Mouse (Mus musculus): ENCODE results near the gene Camk2d. TPM values are rescaled to one million over a fixed set of nuclear protein-coding genes. Genes with fewer than 3 reads are reported as not detected.

Gene Camk2d
- polyA plus RNA-seq, 1 experiment from 2014 or later: 29.9 TPM

DNA sequence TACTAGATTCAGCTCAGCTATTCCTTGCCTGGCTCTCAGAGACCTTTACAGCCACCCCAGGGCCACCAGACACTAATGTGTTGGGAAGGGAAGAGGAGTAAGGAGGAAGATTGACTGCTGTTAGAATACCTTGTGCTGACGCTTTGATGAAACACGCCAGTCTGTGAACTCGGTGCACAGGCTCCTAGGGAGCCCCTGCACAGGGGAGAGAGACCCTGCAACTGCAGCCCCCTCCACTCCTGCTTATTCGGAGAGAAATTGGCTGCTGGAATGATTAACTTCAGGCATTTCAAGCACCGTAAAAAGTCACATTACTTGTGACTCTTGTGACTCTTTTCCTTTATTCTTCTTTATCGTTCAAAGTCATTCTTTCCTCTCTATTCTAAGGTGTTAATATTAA, 75.2 kb downstream of the Camk2d start:
- H3K4me1 ChIP-seq: peaks cover 22% of the 10 kb centered on the region
- no peak for ATAC-seq (replicated peaks)
- H3K4me2 ChIP-seq (replicated peaks): no peak overlapping the region
- H3K36me3 ChIP-seq: no peaks in the 10 kb centered on the region
- H3K9me3 ChIP-seq: no peaks in the 10 kb centered on the region
- no peaks in the 10 kb centered on the region for H3K27me3 ChIP-seq
- H3K27ac ChIP-seq (replicated peaks): no peak overlapping the region; the same call in 1 of the 2 replicates
- WGBS: 61% methylated on average over 6 of the region's 6 CpGs
- H3K4me3 ChIP-seq: no peak overlapping the region
- H3K9ac ChIP-seq (replicated peaks): no peak overlapping the region

DNA sequence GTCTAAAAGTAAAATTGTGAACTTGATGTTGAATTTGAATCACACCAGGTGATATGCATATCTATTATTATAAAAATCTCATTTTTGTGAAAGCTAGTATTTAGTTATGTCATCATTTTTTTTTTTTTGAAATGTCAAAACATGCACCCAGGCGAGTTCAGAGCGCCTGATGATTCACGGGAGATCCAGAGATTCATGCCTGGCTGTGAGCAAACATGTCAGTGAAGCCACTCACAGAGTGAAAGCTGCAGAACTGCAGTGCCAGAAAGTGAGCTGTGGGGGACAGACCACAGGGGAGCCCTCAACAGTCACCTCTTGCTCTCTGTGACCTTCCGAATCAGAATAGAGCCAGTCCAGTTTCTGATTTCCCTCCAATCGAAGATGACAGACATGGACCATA, 84.9 kb downstream of the Camk2d start:
- 85% methylated on average over 5 of the region's 5 CpGs for WGBS

DNA sequence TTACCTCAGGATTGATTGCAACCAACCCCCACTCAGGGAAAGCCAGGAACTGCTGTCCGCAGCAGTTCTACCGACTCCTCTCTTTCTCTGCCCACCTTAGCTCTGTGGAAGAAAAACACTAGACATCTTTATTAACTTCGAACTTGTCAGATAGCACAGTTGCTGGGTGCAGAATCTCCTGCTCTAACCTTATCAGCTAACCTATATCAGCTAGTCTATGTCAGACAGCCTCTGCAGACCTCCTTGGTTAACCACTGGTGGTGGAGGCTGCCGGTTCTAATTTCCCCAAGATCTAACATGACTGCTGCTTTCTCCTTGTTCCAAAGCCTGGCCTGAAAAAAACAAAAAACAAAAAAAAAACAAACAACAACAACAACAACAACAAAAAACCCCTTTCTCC, 85.9 kb downstream of the Camk2d start:
- no peaks in the 10 kb centered on the region for H3K36me3 ChIP-seq

More for the DNA sequence above, 84.9 kb downstream of the Camk2d start:
- Histone ChIP-seq H3K27ac (replicated peaks) (no peak overlapping the region), H3K27me3 (no peaks in the 10 kb centered on the region), H3K36me3 (no peaks in the 10 kb centered on the region), H3K4me1 (no peaks in the 10 kb centered on the region), H3K4me2 (replicated peaks) (no peak overlapping the region), H3K9me3 (no peaks in the 10 kb centered on the region), H3K4me3 (no peak overlapping the region), H3K9ac (replicated peaks) (no peak overlapping the region)
- no peak for ATAC-seq (replicated peaks)

DNA sequence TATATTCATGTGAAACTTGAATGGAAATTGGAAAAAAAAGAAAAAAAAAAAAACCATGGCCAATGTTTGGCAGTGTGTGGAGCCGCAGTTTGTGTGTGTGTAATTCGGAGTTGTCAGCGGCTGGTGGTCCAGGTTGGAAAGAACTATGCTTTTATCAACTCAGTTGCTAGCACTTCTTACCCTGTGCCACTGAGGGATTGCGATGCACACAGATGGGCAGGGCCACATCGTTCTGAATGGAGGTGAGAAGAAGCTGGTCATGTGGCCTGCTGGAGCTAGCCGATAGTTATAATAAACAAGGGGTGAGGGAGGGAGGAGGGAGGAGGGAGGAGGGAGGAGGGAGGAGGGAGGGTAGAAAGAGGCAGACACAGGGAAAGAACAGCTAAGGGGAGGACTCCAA, 89.3 kb downstream of the Camk2d start:
- H3K27me3 ChIP-seq: no peaks in the 10 kb centered on the region
- WGBS: 49% methylated on average over 6 of the region's 6 CpGs
- no peak overlapping the region for H3K27ac ChIP-seq (replicated peaks)
- H3K9me3 ChIP-seq: no peaks in the 10 kb centered on the region
- no peak overlapping the region for H3K4me3 ChIP-seq
- ATAC-seq (replicated peaks): 0 out of 2 replicates have a peak, but pooled peaks have one; percentile 13
- no peak overlapping the region for H3K9ac ChIP-seq (replicated peaks)
- H3K4me2 ChIP-seq (replicated peaks): no peak overlapping the region
- no peaks in the 10 kb centered on the region for H3K36me3 ChIP-seq
- H3K4me1 ChIP-seq: no peaks in the 10 kb centered on the region

More for the DNA sequence above, 85.9 kb downstream of the Camk2d start:
- no peaks in the 10 kb centered on the region for H3K4me1 ChIP-seq
- WGBS: 91% methylated on average over 4 of the region's 4 CpGs
- H3K9ac ChIP-seq (replicated peaks): no peak overlapping the region
- no peaks in the 10 kb centered on the region for H3K9me3 ChIP-seq
- no peak for ATAC-seq (replicated peaks)
- H3K4me3 ChIP-seq: no peak overlapping the region
- H3K27ac ChIP-seq (replicated peaks): no peak overlapping the region
- H3K27me3 ChIP-seq: no peaks in the 10 kb centered on the region
- H3K4me2 ChIP-seq (replicated peaks): no peak overlapping the region

DNA sequence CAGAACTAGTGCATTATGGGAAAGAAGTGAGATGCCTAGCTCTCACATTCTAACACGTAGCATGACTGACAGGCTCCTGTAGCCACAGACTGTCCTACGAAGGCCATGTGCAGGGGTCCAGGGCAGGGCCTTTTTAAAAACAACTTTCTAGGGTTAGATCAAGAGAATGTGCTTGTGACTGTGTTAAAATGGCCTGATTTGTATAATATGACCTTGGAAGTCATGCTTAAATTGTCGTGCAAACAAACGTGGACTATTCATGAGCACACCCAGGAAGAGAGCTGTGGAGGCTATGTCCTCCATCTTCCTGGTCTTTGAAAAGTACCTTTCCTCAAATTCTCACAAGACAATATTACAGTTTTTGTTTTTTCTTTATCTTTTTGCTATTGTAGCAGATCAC, 91.0 kb downstream of the Camk2d start:
- H3K9ac ChIP-seq (replicated peaks): no peak overlapping the region
- ATAC-seq (replicated peaks): no peak

DNA sequence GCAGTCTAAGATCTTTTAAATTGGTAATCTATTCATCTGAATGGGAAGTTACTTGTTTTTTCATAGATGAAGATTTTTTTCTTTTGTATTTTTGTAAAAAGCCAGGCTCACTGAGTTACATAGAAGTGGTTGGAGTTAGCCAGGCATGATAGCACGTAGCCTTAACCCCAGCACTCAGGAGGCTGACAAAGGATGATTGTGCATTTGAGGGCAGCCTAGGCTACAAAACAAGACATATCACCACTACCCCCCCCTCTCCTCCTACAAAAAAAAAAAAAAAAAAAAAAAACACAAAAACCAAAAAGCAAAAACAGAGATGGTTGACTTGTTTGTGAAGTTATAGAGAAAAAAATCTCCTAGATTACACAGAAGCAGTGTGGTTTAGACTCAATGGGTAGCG, 92.4 kb downstream of the Camk2d start:
- no peak for ATAC-seq (replicated peaks)
- no peak overlapping the region for H3K4me2 ChIP-seq (replicated peaks)
- peaks cover 8% of the 10 kb centered on the region for H3K4me1 ChIP-seq
- H3K9ac ChIP-seq (replicated peaks): no peak overlapping the region
- no peak overlapping the region for H3K4me3 ChIP-seq
- no peaks in the 10 kb centered on the region for H3K27me3 ChIP-seq
- H3K36me3 ChIP-seq: no peaks in the 10 kb centered on the region
- H3K27ac ChIP-seq (replicated peaks): no peak overlapping the region
- no peaks in the 10 kb centered on the region for H3K9me3 ChIP-seq
- 67% methylated on average over 2 of the region's 2 CpGs for WGBS

More for the DNA sequence above, 91.0 kb downstream of the Camk2d start:
- Histone ChIP-seq H3K27ac (replicated peaks) (no peak overlapping the region), H3K4me1 (no peaks in the 10 kb centered on the region), H3K4me2 (replicated peaks) (no peak overlapping the region), H3K9me3 (no peaks in the 10 kb centered on the region), H3K36me3 (no peaks in the 10 kb centered on the region), H3K27me3 (no peaks in the 10 kb centered on the region), H3K4me3 (no peak overlapping the region)
- 80% methylated on average over 4 of the region's 4 CpGs for WGBS

DNA sequence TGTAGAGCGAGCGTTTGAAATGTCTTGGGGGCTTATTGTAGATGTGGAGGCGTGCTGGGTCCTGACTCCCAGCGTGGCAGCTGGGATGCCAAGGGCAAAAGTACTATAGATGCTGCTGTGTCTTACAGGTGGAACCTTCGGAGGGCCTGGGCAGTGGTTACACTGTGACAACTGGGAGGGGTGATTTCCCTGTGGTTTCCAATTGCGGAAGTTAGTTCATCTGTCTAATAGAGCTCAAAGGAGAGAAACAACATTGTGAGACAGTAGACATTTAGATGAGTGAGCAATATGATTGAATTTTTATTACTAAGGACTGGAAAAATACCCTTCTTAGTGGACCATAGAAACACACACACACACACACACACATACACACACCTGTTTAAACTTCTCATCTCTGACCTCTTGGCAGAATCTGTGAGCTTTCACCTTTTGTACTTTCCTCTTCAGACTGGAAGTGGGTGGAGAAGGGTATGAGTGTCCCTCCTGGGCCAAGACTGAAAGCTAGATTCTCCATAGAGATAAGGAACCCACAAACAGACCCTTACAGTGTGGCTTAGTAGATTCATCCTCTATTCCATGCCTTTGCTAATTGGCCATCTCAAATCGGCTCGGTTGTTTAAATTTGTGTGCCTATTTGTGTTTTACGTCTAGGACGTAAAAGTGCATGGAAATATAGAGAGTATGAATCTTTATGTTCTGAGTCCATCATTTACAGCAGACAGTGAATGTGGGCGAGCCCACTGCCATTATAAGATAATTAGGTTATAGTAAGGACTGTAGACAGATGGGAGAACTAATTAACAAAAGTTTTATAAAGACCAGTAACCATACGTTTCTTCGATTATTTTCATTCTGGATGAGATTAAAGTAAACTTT, 94.8 kb downstream of the Camk2d start:
- peaks cover 16% of the 10 kb centered on the region for H3K4me1 ChIP-seq
- no peak overlapping the region for H3K27ac ChIP-seq (replicated peaks)
- no peaks in the 10 kb centered on the region for H3K9me3 ChIP-seq
- 86% methylated on average over 13 of the region's 13 CpGs for WGBS
- no peak overlapping the region for H3K9ac ChIP-seq (replicated peaks)
- no peak overlapping the region for H3K4me3 ChIP-seq
- no peak overlapping the region for H3K4me2 ChIP-seq (replicated peaks)
- no peak for ATAC-seq (replicated peaks)
- no peaks in the 10 kb centered on the region for H3K27me3 ChIP-seq
- H3K36me3 ChIP-seq: no peaks in the 10 kb centered on the region

DNA sequence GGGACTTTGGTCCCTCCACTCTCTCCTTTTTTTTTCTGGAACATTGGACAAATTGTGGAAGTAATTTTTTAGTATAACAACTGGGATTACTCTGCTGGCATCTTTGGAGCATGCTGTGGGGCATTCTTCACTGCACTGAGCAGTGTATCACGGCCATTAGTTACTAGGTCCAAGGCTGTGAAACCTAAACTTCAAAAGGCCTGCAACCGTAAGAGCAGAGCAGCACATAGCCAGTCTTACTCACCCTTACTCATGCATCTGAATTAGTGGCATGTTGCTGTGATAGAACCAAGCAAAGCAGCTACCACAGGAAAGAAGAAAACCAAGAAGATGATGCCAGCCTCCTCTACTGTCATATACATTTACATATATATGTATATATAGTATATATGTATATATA, 95.5 kb downstream of the Camk2d start:
- no peak overlapping the region for H3K4me2 ChIP-seq (replicated peaks)
- H3K36me3 ChIP-seq: no peaks in the 10 kb centered on the region
- no peaks in the 10 kb centered on the region for H3K9me3 ChIP-seq
- H3K4me1 ChIP-seq: peaks cover 16% of the 10 kb centered on the region
- H3K27ac ChIP-seq (replicated peaks): no peak overlapping the region
- no peak overlapping the region for H3K4me3 ChIP-seq
- ATAC-seq (replicated peaks): no peak
- no peaks in the 10 kb centered on the region for H3K27me3 ChIP-seq
- WGBS: 67% methylated on average over 2 of the region's 2 CpGs
- H3K9ac ChIP-seq (replicated peaks): no peak overlapping the region

DNA sequence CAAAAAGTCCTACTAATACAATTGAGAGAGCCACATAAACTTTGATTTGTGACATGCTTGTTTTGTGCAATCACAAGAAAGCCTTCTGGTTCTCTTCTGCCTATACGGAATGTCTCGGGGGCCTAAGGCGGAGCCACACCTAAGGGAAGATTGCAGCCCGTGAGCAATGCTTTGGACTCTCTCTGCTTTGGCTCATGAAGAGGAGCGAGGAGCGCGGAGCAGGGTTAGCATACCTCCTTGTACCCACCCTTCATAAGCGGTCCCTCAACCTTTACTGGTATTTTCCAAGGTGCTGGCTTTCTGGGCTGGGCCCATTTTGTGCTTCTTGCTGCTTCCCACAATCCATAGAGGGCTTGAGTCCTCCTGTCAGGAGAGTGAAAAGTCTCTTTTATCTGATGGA, 96.7 kb downstream of the Camk2d start:
- peak overlapping the region; percentile 46; the same call in 1 of the 2 replicates for H3K27ac ChIP-seq (replicated peaks)
- ATAC-seq (replicated peaks): no peak
- H3K9ac ChIP-seq (replicated peaks): no peak overlapping the region
- 84% methylated on average over 8 of the region's 8 CpGs for WGBS
- H3K9me3 ChIP-seq: no peaks in the 10 kb centered on the region
- no peaks in the 10 kb centered on the region for H3K36me3 ChIP-seq
- H3K27me3 ChIP-seq: no peaks in the 10 kb centered on the region
- H3K4me2 ChIP-seq (replicated peaks): no peak overlapping the region
- H3K4me3 ChIP-seq: no peak overlapping the region
- H3K4me1 ChIP-seq: peaks cover 16% of the 10 kb centered on the region

DNA sequence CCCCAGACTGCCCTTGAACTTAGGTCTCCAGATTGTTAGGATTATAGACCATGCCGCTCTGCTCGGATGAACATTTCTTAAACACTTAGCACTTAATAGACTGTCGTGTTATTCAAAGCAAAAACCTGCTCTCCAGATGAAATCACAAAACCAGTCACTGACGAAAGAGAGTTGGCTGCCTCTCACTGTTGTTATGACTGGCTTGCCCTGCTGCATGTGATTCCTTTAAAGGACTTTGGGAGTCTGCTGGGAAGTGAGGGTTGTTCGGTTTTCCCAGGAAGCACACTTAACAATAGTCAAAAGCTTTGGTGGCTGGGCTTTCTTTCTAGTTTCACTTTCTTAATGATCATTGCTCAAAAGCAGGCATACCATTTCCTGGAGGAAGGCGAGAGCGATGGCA, 97.2 kb downstream of the Camk2d start:
- Histone ChIP-seq H3K9ac (replicated peaks) (no peak overlapping the region), H3K4me1 (peaks cover 16% of the 10 kb centered on the region), H3K36me3 (no peaks in the 10 kb centered on the region), H3K27me3 (no peaks in the 10 kb centered on the region), H3K9me3 (no peaks in the 10 kb centered on the region), H3K4me3 (no peak overlapping the region), H3K4me2 (replicated peaks) (peak overlapping the region; percentile 15), H3K27ac (replicated peaks) (peak overlapping the region; percentile 46)
- WGBS: 26% methylated on average over 7 of the region's 7 CpGs
- ATAC-seq (replicated peaks): peak; percentile 39; the same call in 1 of the 2 replicates

DNA sequence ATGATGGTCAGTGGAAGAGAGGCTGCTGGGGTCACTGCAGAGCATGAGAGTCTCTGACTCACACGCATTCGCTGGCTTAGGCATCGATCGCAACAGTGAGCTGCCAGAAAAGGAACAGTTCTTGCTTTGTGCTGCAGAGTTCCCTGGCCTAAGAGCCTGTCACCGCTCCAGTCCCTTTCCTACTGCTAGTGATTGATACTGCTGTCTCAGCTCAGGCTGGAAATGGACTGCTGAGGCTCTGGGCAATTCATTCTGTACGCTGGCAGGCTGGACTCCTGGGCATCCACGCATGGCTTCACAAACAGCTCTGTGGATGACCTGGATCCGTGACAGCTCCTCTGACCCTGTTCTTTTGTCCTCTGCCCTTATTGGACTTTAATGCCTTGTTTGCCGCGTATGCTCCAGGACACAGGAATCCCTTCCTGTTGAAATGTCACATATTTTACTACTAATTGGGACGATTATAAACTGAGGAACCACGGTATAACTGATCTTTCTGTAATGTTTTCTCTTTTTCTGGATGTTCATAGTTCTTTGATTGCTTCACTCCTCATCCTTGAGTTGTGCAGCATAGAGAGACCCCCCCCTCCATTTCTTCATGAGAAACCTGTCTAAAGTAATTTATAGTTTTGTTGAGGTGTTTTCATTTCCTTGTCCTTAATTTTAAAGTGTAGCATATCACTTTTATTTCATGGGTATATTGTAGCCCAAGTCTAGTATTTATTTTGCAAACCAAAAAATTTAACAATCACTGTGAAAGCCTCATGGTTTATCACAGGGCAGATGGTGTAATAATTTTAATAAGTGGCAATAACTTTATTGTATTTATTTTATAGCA, 99.6 kb downstream of the Camk2d start:
- Histone ChIP-seq H3K36me3 (no peaks in the 10 kb centered on the region), H3K27ac (replicated peaks) (0 out of 2 replicates have a peak overlapping the region, but pooled peaks have one; percentile 31), H3K4me2 (replicated peaks) (peak overlapping the region; percentile 12; the same call in 1 of the 2 replicates), H3K4me1 (peaks cover 16% of the 10 kb centered on the region), H3K9ac (replicated peaks) (0 out of 2 replicates have a peak overlapping the region, but pooled peaks have one; percentile 3), H3K4me3 (no peak overlapping the region), H3K9me3 (no peaks in the 10 kb centered on the region), H3K27me3 (no peaks in the 10 kb centered on the region)
- peak; percentile 90 for ATAC-seq (replicated peaks)
- 15% methylated on average over 12 of the region's 12 CpGs for WGBS

DNA sequence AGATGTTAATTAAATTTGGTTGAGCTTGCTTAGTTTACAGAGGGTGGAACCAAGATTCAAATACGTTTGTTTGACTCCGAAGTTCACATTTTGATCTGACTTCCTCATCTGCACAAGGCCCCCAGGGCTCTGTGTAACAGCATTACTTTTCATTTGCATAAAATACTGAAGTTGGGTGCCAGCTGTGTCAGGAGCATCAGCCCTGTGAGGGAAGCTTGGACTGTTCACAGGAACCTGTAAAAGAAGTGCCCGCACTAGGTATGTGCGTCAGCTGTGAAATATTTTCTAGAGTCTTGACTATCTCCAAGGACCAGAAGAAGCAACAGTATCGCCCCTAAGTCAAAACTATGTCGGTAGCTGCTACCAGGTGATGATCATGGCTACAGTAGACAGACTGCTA, 100.5 kb downstream of the Camk2d start:
- H3K9me3 ChIP-seq: no peaks in the 10 kb centered on the region
- H3K4me1 ChIP-seq: peaks cover 16% of the 10 kb centered on the region
- 91% methylated on average over 6 of the region's 6 CpGs for WGBS
- no peak overlapping the region for H3K27ac ChIP-seq (replicated peaks)
- no peak for ATAC-seq (replicated peaks)
- H3K4me3 ChIP-seq: no peak overlapping the region
- H3K27me3 ChIP-seq: no peaks in the 10 kb centered on the region
- H3K4me2 ChIP-seq (replicated peaks): no peak overlapping the region
- H3K9ac ChIP-seq (replicated peaks): no peak overlapping the region
- H3K36me3 ChIP-seq: no peaks in the 10 kb centered on the region
